Mouse (Mus musculus) liver, adult 2 months (tissue): ENCODE results near the gene Ypel3.

Experiments used
- CTCF ChIP-seq: fragments of 200-500 bp; IDR thresholded peaks from 2 replicates; pipeline ENCODE4 v1.5.1; 2011; ENCODE audit warnings: low read depth, low read length, control low read depth
- POLR2A ChIP-seq: fragments of 200-500 bp; IDR thresholded peaks from 2 replicates; pipeline ENCODE4 v1.6.1; 2011; ENCODE audit warnings: low read length, control low read depth; ENCODE audit not compliant: insufficient read depth; ENCODE audit errors: extremely low read depth

DNA sequence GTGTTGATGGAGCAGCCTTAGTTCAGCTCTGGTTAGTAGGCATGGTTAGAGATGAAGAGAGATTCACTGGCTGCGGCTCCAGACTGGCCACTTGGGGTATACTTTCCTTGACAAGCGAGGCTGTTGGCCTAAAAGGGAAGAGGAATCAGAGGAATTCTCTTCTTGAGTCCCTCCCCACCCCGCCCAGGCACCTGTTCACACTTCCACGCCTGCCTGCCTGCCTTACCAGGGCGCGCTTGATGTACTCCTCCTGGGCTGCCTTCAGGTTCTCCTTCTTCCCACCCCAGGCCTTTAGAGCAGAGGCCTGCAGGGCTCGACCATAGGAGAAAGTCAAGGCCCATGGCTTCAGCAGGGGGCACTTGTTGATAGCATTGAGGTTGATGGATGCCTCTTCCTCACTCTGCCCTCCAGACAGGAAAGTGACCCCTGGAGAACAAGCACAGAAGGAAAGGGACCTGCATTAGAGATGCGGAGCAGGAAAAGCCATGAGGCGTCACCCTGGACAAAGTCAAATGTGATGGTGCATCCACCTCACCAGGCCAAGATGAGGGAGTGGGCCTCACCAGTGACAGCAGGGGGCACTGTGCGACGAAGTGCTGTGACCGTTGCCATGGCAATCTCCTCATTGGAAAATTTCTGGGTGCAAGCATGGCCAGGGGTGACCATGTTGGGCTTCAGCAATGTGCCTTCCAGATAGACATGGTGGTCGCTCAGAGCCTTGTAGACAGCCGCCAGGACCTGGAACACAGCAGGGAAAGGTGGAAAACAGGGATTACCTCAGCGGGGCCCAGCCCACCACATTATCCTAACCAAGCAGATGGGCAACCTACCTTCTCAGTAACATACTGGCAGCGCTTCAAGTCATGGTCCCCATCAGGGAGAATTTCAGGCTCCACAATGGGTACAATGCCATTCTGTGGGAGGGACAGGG is 18.9 kb downstream of the Ypel3 start:
- TF ChIP-seq CTCF (no peak), POLR2A (no peak)
